Mouse (Mus musculus) liver, embryonic 12.5 days (tissue): ENCODE data around the gene Cstad. TPM values are rescaled to one million over a fixed set of nuclear protein-coding genes. Genes with fewer than 3 reads are reported as not detected.

Experiments
- ATAC-seq: fragments of 200-750 bp; cut with Nextera tagmentation; 2 replicates; pipeline ENCODE4 v1.8.0; 2017; ENCODE audit warnings: moderate number of reproducible peaks, mild to moderate bottlenecking, moderate library complexity
- H3K27ac ChIP-seq: fragments of 300-500 bp; sonication (generic); 2 replicates; pipeline ENCODE4 v1.5.1; 2016; ENCODE audit warnings: mild to moderate bottlenecking
- H3K27me3 ChIP-seq: fragments of 300-500 bp; sonication (generic); replicated peaks from 2 replicates; pipeline ENCODE4 v1.6.1; 2016; ENCODE audit warnings: mild to moderate bottlenecking, moderate library complexity
- H3K36me3 ChIP-seq: fragments of 300-500 bp; sonication (generic); 2 replicates; pipeline ENCODE4 v1.6.1; 2016; ENCODE audit warnings: mild to moderate bottlenecking, moderate library complexity
- H3K4me1 ChIP-seq: fragments of 300-500 bp; sonication (generic); 2 replicates; pipeline ENCODE4 v1.6.1; 2016
- H3K4me2 ChIP-seq: fragments of 300-500 bp; sonication (generic); 2 replicates; pipeline ENCODE4 v1.6.1; 2016; ENCODE audit warnings: mild to moderate bottlenecking, moderate library complexity
- H3K4me3 ChIP-seq: fragments of 300-500 bp; sonication (generic); 2 replicates; pipeline ENCODE4 v1.5.1; 2016; ENCODE audit warnings: mild to moderate bottlenecking, moderate library complexity
- H3K9ac ChIP-seq: fragments of 300-500 bp; sonication (generic); 2 replicates; pipeline ENCODE4 v1.6.1; 2016; ENCODE audit warnings: mild to moderate bottlenecking, moderate library complexity
- H3K9me3 ChIP-seq: fragments of 300-500 bp; sonication (generic); replicated peaks from 2 replicates; pipeline ENCODE4 v1.6.1; 2016; ENCODE audit warnings: mild to moderate bottlenecking, moderate library complexity
- whole genome bisulfite sequencing: fragments of 180-500 bp; shearing (Covaris S2); methylation state at CpG from one replicate; pipeline ENCODE4 v1.1.7; 2016; ENCODE audit not compliant: insufficient replicate concordance; 5-methylcytosine and 5-hydroxymethylcytosine counted together
- polyA plus RNA-seq: library from polyadenylated mRNA; unstranded; fragments of >200 nt; fragmentation: Nextera tagmentation; extraction: Ambion mirVana; gene quantifications from 2 replicates; pipeline ENCODE4 v1.2.1, GENCODE M21; 2016

The Cstad gene
- polyA plus RNA-seq: 0.31 TPM in 1 of 2 replicates, not detected in the other

GRCm38 (mm10) chr2:30594641-30595379 is at the start of gene Cstad:
Gene Cstad (plus strand): TSS chr2:30595040.
- no peaks in the 10 kb centered on the region for H3K36me3 ChIP-seq
- H3K4me3 ChIP-seq: peak within 1 kb of the TSS; percentile 58
- H3K4me1 ChIP-seq: peaks cover 41% of the 10 kb centered on the region
- H3K4me2 ChIP-seq: peak within 1 kb of the TSS; percentile 77
- H3K9ac ChIP-seq: peak within 1 kb of the TSS; percentile 62
- no peaks in the 10 kb centered on the region for H3K9me3 ChIP-seq
- 2% methylated on average over 38 of the region's 39 CpGs for WGBS
- H3K27ac ChIP-seq: peak within 1 kb of the TSS; percentile 77
- 0 out of 2 replicates have a peak, but pooled peaks cover 3% of the 10 kb centered on the region for H3K27me3 ChIP-seq
- peak; percentile 50 for ATAC-seq

GRCm38 (mm10) chr2:30545706-30546105 is 49.1 kb upstream of the Cstad start:
- no peak for ATAC-seq
- Histone ChIP-seq H3K36me3 (no peaks in the 10 kb centered on the region), H3K9me3 (no peaks in the 10 kb centered on the region), H3K4me2 (peak overlapping the region; percentile 66), H3K27me3 (peaks cover 14% of the 10 kb centered on the region), H3K9ac (no peak overlapping the region), H3K4me1 (peaks cover 36% of the 10 kb centered on the region), H3K4me3 (no peak overlapping the region), H3K27ac (no peak overlapping the region)
- WGBS: 65% methylated on average over 7 of the region's 7 CpGs

- H3K4me2 ChIP-seq: no peak overlapping the region
- WGBS: 40% methylated on average over 2 of the region's 3 CpGs
- peaks cover 14% of the 10 kb centered on the region for H3K27me3 ChIP-seq
- no peaks in the 10 kb centered on the region for H3K36me3 ChIP-seq
- no peak overlapping the region for H3K4me3 ChIP-seq
- H3K4me1 ChIP-seq: peaks cover 36% of the 10 kb centered on the region
- no peak for ATAC-seq
- no peak overlapping the region for H3K9ac ChIP-seq
- no peak overlapping the region for H3K27ac ChIP-seq
- no peaks in the 10 kb centered on the region for H3K9me3 ChIP-seq
Observed at GRCm38 (mm10) chr2:30546219-30546618, 48.6 kb upstream of the Cstad start.

GRCm38 (mm10) chr2:30547455-30548217 is 47.2 kb upstream of the Cstad start:
- H3K27ac ChIP-seq: no peak overlapping the region
- WGBS: 25% methylated on average over 18 of the region's 19 CpGs
- no peaks in the 10 kb centered on the region for H3K36me3 ChIP-seq
- no peak for ATAC-seq
- H3K9me3 ChIP-seq: no peaks in the 10 kb centered on the region
- H3K9ac ChIP-seq: no peak overlapping the region
- peak overlapping the region; percentile 43 for H3K4me2 ChIP-seq
- H3K27me3 ChIP-seq: peaks cover 14% of the 10 kb centered on the region
- H3K4me1 ChIP-seq: peaks cover 36% of the 10 kb centered on the region
- no peak overlapping the region for H3K4me3 ChIP-seq

- no peak overlapping the region for H3K4me2 ChIP-seq
- H3K27ac ChIP-seq: no peak overlapping the region
- no peak overlapping the region for H3K4me3 ChIP-seq
- peaks cover 18% of the 10 kb centered on the region for H3K4me1 ChIP-seq
- no peaks in the 10 kb centered on the region for H3K9me3 ChIP-seq
- no peak for ATAC-seq
- no peaks in the 10 kb centered on the region for H3K36me3 ChIP-seq
- H3K27me3 ChIP-seq: no peaks in the 10 kb centered on the region
- 48% methylated on average over 5 of the region's 5 CpGs for WGBS
- no peak overlapping the region for H3K9ac ChIP-seq
Observed at GRCm38 (mm10) chr2:30551579-30551978, 43.3 kb upstream of the Cstad start.

GRCm38 (mm10) chr2:30553851-30554540 is 40.8 kb upstream of the Cstad start:
- Histone ChIP-seq H3K9ac (no peak overlapping the region), H3K27ac (no peak overlapping the region), H3K27me3 (no peaks in the 10 kb centered on the region), H3K9me3 (no peaks in the 10 kb centered on the region), H3K4me2 (0 out of 2 replicates have a peak overlapping the region, but pooled peaks have one; percentile 20), H3K4me1 (0 out of 2 replicates have a peak, but pooled peaks cover 4% of the 10 kb centered on the region), H3K36me3 (no peaks in the 10 kb centered on the region), H3K4me3 (no peak overlapping the region)
- WGBS: 53% methylated on average over 7 of the region's 7 CpGs
- ATAC-seq: peak; percentile 65

- H3K27me3 ChIP-seq: no peaks in the 10 kb centered on the region; the same call in 1 of the 2 replicates
- H3K9me3 ChIP-seq: no peaks in the 10 kb centered on the region
- no peak overlapping the region for H3K9ac ChIP-seq
- H3K4me2 ChIP-seq: no peak overlapping the region
- H3K27ac ChIP-seq: no peak overlapping the region
- no peaks in the 10 kb centered on the region for H3K36me3 ChIP-seq
- no peak for ATAC-seq
- 0 out of 2 replicates have a peak, but pooled peaks cover 4% of the 10 kb centered on the region for H3K4me1 ChIP-seq
- 63% methylated on average over 9 of the region's 9 CpGs for WGBS
- H3K4me3 ChIP-seq: no peak overlapping the region
Observed at GRCm38 (mm10) chr2:30555257-30555656, 39.6 kb upstream of the Cstad start.

GRCm38 (mm10) chr2:30556495-30556894 is 38.3 kb upstream of the Cstad start:
- Histone ChIP-seq H3K9me3 (no peaks in the 10 kb centered on the region), H3K36me3 (no peaks in the 10 kb centered on the region), H3K27me3 (no peaks in the 10 kb centered on the region; the same call in 1 of the 2 replicates), H3K27ac (no peak overlapping the region), H3K9ac (no peak overlapping the region), H3K4me1 (0 out of 2 replicates have a peak, but pooled peaks cover 4% of the 10 kb centered on the region), H3K4me3 (no peak overlapping the region), H3K4me2 (no peak overlapping the region)
- WGBS: 71% methylated on average over 5 of the region's 5 CpGs
- no peak for ATAC-seq

GRCm38 (mm10) chr2:30559552-30559951 is 35.3 kb upstream of the Cstad start:
- WGBS: 70% methylated on average over 1 of the region's 1 CpGs
- Histone ChIP-seq H3K4me2 (no peak overlapping the region), H3K9ac (no peak overlapping the region), H3K4me3 (no peak overlapping the region), H3K9me3 (no peaks in the 10 kb centered on the region), H3K27me3 (no peaks in the 10 kb centered on the region; the same call in 1 of the 2 replicates), H3K36me3 (no peaks in the 10 kb centered on the region), H3K27ac (no peak overlapping the region), H3K4me1 (no peaks in the 10 kb centered on the region)
- ATAC-seq: no peak

- Histone ChIP-seq H3K27me3 (peaks cover 21% of the 10 kb centered on the region), H3K9me3 (no peaks in the 10 kb centered on the region), H3K4me3 (no peak overlapping the region), H3K36me3 (no peaks in the 10 kb centered on the region), H3K9ac (no peak overlapping the region), H3K27ac (no peak overlapping the region), H3K4me1 (no peaks in the 10 kb centered on the region), H3K4me2 (no peak overlapping the region)
- no peak for ATAC-seq
- 58% methylated on average over 3 of the region's 3 CpGs for WGBS
Observed at GRCm38 (mm10) chr2:30562553-30562952, 32.3 kb upstream of the Cstad start.

GRCm38 (mm10) chr2:30571647-30572046 is 23.2 kb upstream of the Cstad start:
- Histone ChIP-seq H3K36me3 (no peaks in the 10 kb centered on the region), H3K4me1 (no peaks in the 10 kb centered on the region), H3K27me3 (peaks cover 13% of the 10 kb centered on the region; the same call in 1 of the 2 replicates), H3K4me3 (no peak overlapping the region), H3K9me3 (0 out of 2 replicates have a peak, but pooled peaks cover 2% of the 10 kb centered on the region), H3K4me2 (no peak overlapping the region), H3K27ac (no peak overlapping the region), H3K9ac (no peak overlapping the region)
- 59% methylated on average over 4 of the region's 4 CpGs for WGBS
- ATAC-seq: no peak
